Mouse (Mus musculus) right cerebral cortex, postnatal 36 days (tissue): ENCODE results near the gene Cfap61.

ENCODE experiments used
- DNase-seq, 2 experiments: peaks; one replicate each; pipeline ENCODE4 v3.0.0; 2022; ENCODE audit warnings: low spot score in 2 of 2, mixed read lengths in 1 of 2

The Cfap61 gene

DNA sequence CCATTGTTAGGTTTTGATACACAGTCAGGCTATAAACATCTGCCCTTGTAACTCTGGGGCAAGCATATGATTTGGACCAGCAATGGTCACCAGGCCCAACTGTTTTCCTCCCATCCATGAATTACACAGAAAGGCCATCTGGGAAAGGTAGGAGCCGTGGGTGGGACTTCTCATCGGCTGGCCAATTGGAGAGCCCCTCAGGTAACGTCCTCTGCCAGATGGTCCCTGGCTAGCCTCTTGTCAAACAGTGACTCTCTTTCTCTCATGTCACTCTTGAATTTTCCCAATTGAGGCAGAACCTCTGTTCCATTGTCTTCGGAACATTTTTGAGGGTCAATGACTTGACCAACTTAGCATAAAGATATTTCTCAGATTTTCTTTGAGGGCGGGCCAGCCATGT lies 213.2 kb downstream of the Cfap61 start:
- no peak for DNase-seq

DNA sequence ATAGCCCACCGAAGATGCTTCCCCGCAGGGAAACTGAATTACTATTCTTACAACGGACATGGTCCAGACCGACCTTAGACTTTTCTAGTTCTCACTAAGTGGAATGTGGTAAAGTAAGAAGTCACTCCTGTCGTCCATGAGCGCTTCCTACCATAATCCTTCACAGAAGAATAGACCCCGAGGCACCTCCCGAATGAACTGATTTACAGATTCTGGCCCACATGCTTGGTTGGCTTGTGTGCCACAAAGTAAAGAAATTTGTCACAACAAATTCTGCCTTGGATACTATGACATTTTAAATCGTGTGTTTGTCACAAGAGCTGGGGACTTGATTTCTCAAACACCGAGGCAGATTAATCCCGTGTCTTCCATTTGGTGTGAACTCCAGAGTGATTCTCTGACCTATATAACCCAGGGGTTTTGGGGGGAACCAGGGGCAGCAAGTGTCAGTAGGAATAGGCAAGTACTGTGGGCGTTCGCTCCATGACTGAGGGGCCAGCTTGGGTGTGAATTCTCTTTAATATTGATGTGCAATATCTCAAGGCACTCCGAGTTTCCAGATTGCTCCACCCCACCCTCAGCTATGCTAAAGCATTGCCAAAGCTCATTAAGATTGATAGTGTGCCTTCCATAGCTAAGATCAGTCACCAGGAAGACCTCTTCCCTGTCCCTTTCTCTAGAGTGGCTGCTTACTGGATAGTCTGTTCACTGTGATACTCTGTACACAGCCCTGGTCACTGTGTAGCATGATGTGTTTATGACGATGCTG lies 214.8 kb downstream of the Cfap61 start:
- no peak for DNase-seq

DNA sequence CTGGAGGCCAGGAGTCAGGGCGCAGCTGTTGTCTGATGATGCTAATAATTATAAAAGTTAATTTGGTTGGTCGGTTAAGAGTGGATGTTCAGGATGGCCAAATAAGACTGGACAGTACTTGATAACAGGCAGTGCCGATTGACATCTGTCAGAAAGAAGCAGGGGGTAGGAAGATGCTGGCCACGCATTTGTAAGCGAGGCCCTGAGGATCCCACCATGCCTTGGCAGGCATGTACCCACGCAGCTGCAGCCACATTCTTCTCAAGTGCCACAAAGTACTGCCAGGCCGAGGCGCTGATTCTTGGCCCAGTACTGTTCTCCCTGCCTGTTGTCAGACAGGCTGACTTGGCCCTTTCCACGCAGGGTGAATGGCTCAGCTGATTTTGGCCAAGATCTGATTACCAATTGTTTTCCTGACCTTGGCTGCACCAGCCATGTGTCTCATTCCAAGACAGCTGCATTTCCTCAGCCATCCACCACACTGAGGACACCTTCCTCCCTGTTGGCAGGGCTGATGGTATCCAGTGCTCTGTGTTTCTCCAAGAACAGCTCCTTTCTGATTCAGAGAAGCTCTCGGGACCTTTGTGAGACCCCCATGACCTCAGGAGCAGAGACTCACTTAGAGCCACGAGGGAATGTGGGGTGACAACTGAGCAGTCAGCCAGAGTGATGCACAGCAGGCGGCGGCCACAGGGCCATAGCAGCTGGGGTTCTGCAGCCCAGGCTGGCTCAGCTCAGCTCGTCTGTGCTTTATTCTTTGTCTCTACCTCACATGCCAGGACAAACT lies 233.6 kb downstream of the Cfap61 start:
- DNase-seq: no peak

DNA sequence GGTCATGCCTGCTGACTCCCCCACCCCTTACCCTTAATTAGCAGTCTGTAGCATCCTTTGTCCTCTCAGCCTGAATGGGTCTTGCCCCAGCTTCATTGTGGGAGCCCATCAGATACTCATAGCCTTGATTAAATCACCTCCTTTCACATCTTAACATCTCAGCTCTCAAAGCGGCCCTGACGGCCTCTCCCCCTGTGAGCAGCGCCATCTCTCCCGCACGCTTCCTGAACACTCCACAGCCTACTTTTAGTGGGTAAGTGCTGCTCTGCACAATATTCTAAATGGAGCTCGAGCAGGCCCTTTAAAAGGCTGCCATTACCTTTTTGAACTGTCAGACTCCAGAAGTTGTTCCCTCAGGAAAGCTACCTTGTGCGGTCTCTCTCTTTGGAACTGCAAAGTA lies 234.9 kb downstream of the Cfap61 start:
- no peak for DNase-seq

DNA sequence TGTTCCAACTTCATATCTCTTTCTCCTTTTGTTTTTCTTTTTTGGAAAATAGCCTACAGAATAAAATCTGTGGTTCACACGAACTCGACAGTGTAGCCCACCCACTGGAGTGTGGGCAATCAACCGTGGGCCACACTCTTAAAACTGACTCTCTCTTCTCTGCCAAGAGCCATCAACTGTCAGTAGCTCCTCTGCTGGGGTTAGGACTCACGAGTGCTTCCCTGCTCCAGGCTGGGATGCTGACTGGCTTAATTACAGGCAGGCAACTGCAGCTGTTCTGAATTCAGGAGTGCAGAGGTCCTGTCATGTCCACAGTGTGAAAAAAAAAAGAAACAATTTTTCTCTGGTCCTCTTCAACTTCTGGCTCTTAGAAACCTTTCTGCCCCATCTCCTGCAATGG lies 237.5 kb downstream of the Cfap61 start:
- DNase-seq: no peak

DNA sequence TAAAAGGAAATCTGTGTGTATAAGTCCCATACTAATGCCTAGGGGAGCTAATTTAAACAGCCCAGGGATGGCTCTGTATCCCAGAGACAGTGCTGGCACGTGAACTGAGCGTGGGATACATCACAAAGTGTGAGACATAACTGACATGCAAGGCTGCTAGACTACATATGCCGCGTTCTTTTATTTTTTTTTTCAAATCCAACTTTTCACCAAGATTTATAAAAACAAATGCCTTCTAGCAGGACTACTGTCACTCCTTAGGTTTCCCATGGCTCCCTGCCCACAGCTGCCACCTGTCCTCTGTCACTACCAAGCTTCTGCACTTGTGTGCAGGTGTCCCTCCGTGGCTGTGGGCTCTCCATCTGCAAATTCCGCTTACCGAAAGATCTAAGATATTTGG lies 239.6 kb downstream of the Cfap61 start:
- peak; percentile 41 to 54 for DNase-seq

DNA sequence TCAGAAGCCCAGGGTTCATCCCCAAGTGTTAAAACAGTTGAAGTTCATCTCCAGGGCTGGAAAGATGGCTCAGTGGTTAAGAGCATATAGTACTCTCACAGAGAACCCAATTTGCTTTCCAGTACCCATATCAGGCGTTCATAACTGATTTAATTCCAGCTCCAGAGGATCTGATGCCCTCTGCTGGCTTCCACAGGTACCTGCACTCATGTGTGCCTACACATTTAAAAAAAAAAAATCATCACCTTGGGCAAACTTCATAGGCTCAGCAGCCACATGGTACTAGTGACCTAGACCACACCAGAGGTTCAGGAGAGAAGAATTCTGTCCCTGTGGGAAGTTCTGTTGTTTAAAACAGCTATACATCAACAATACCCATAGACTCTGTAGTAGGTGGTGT lies 244.1 kb downstream of the Cfap61 start:
- DNase-seq: no peak

DNA sequence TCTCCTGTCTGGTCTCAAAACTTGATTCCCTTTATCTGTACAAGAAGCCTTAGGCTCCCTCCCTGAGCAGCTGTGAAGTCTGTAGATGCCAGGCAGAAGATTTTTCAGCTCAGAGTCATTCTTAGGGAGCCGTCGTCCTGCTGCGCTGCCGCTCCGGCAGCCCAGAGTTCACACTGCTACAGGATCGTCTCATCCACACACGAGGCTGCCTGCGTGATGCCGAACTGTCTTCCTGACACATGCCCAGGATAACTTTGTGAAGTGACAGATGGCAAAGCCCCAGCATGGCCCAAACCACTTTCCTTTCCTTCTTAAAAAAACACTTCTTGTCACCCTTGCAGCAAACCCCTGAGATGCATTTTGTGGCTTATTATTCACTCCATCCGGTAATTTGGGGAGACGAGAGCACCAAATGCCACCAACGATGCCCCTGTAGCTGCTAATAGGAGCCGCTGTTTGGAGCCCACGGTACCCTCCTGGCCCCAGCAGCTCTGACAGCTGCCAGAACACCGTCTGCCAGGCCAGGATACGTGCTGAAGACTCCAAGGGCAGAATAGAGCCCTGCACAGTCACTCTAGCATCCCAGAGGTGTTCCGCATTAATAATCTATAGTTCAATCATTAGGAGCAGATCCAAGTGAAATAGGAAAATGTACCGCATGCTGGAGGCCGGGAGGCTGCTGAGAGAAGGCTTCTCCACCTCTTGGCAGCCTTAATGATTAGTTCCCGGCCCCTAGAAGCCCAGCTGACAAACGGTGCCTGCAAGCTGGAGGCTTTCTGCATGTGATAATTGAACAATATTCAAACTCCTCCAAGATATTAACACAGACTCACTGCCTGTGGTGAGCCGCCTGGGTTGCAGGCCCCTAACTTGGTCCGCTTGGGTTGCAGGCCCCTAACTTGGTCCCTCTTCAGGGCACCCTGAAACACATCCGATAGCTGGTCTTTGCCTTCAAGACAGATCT lies 249.5 kb downstream of the Cfap61 start:
- no peak for DNase-seq

DNA sequence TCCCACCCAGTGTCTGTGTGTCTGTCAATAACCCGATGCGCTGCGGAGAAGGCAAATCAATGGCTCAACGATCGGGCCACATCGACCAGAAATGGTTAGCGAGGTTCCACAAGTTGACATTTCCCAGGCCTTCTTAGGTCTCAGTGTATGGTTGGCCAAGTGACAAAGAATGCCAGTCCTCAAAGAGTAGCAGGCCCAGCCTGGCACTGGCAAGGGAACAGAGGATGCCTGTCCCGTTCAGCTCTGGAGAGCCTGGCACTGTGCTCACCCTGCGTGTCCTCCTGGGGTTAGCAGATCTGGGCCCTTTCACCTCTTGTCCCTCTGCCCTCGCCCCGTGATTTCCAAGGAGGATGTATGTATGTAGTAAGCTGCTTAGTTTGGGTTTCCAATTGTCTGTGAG lies 261.5 kb downstream of the Cfap61 start:
- no peak for DNase-seq

DNA sequence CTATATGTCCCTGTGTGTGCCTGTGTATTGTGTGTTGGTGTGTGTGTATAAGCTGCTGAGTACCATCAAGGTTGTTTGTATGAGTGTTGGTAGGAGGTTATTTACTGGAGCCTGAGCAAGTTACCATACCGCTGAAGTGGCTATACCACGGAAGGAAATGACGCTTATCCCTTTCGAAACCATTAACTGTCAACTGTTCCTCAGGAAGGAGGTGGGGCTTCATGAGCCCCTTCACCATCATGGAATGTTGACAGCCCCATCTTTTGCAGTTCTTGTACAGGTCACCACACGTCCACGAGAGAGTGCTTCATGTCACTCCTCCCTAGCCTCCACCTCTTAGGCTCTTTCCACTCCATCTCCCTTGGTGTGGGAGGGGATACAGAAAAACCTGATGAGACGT lies 263.4 kb downstream of the Cfap61 start:
- DNase-seq: no peak

DNA sequence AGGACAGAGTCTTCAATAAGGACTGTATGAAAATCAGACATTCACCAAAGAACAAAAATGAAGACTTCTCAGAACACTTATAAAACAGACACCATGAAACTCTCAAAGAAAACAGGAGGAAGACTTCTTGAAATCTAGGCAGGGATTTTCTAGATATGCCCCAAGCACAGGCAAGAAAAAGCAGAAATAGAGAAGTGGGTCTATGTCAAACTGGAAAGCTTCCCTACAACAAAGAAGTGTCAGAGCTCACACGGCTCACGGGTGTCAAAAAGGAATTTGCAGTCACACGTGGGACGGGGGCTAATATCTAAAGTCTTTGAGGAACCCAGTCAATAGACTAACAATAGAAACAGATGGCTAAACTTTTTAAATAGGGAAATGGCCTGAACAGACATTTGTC lies 276.4 kb downstream of the Cfap61 start:
- DNase-seq: no peak

DNA sequence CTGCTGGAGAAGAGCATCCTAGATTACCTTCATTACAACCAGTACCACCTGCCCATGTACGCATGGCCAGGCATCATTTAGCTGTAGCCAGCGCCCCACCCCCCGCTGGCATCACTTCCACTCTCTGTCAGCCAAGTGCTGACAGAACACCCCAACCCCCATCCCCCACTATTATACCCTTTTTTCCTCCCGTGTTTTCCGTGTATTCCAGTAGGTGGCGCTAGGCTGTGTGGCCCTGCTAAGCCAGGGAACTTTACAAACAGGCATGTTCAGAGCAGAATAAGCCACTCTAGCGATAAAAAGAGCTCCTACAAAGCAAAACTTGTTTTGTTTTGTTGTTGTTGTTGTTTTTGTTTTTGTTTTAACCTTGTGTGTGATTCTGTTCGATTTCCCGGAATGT lies 280.1 kb downstream of the Cfap61 start:
- DNase-seq: no peak

DNA sequence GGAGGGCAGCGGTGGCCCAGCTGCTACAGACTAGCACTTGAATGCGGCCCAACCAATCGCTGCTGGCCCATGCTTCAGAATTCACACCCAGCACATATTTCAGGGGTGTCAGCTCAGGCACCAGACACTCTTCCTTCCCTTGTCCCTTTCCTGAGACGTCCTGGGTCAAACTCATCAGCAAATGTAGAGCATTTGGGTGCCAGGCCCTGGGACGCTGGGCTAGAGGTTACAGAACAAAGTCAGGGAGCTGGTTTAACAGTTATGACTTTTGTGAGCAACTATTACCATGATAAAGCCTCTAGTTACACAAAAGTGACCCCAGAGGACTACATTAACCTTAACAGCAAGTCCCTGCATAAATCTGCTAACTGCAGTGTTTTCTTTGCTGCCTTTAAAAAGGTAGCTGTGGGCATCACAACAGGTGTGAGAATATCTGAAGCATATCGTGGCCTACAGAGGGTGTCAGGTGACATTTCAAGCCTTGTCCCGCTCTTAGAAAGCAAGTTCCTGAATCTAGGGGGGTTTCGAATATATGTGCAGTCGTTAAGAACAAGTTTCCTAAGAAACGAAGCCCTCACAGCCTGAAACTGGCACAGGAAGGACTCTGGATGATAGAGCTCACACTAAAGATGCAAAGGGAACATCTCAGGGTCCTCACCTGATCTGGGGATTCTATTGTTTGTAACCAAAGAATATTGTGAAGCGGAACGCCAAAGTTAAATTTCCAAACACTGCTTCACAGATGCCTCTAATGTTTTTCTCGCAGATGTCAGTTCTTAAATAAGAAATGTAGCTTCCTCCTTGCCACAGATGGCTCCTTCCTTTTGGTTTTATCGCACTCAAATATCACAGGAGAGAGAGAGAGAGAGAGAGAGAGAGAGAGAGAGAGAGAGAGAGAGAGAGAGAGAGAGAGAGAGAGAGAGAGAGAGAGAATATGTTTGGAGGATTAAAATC lies 281.8 kb downstream of the Cfap61 start:
- DNase-seq: no peak

DNA sequence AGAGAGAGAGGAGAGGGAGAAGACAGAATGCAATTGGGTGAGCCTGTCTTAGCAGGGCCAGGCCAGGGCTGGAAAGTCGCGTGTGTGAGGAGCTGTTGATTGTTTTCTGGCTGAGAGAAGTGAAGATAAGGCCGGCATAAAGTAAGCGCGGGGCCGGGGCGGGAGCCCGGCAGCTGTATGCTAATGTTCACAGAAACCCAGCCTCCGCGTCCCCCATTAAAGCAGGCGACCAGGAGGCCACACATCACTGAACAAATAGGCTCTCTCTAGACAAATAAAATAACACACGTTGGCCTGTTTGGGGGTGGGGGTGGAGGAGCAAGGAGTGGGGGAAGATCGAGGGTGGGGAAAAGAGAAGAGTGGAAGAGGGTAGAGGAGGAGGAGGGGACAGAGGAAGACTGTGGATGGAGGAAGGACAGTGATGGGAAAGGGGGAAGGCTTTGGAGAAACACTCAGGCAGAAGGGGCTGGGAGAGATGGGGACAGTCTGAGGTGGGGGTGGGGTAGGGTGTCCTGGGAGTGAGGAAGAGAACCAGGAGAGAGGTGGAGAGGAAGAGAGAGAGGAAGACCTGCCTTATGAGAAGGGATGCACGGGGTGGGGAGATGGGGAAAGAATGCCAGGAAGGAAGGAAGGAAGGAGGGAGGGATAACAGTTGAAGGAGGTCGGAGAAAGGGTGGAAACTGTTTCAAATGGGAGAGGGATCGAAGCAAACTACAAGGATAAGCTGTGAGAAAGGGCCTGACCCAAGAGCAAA lies 282.8 kb downstream of the Cfap61 start:
- no peak for DNase-seq

DNA sequence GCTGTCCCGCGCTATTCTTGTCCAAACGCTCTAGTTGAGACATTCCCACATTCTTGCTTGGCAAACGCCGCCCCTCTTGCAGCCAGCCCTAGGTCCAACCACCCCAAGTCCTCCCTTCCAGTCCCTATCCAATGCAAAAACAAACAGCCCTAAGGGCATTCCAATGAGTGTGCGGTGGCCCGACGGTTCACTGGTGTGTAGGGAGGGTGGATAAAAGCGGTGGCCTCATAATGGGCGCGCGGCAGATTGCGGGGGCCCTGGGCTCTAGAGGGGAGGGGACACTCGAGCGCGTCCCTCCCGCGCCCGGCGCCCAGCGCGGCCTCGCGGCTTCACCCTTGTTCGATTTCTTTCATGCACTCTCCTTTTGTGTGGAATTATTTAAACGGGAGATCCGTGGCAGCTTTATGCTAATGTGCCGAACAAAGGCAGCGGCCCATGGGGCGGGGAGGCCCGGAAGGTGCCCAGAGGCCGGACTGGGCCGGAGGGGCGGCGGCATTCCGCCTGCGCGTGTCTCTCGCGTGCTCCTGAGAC lies 283.6 kb downstream of the Cfap61 start:
- DNase-seq: no peak

DNA sequence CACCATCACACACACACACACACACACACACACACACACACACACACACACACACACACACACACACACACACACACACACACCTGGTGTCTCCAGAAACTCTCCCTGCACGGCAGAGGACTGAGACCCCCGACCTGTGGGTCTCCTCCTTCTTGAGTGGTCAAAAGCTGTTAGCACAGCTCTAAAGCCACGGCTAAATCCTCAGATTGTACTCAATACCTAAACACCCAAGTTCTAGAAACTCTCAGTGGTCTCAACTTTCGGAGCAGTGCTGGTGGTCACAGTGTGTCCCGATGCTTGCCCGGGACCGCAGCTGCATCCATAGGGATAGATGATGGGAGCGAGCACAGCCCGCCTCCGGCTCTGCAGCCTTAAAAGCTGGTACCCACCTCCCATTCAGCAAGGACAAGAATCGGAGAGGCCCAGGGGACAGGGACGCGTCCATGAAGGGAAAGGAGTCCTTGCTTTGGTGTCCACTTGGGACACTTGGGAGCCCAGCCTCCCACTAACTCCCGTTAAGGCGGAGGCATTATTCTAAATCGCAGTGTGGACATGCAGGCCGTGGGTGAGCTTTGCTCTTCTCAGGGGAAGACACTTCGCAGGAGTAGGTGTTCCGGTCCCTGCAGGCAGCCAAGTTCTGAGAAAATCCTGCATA lies 284.4 kb downstream of the Cfap61 start:
- DNase-seq: peak in 1 of 2 experiments; percentile 36

DNA sequence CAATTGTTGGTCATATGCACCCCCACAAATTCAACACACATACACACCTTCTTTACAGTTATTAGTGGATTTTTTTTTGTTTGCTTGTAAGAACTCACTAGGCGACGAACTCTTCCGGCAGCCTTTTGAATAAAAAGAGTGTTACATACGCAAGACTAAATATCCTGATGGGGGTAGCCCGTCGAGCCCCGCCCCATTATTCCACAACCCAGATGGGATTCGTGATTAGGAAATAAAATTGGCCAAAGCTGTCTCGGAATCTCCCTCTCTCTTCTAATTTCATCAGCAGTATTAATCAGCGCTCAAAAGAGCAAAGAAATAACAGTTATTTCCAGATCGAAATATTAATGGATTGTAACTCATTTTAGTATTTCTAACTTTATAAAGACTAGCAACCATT lies 285.2 kb downstream of the Cfap61 start:
- no peak for DNase-seq

DNA sequence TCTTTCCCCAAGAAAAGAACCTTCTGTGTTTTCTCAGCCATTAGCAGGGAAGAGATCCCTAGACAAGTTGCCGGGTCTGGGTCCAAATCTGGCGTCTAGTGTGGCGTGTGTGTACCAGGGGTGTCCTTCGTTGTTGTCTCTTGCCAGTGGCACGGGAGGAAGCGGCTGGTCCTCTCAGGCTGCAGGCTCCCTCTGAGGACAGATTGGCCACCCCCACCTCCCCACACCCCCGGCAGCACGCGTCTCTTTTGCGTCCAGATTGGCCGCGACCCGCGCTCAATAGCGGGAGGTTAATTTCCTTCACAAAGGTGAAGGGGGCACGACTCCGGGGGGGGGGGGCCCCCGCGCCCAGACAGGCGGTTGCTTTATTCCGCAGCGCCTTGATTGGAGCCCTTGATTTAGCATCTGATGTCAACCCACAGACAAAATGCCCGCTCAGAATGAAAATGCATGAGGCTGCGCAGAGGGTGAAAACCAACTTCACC lies 286.0 kb downstream of the Cfap61 start:
- DNase-seq: peak in 1 of 2 experiments; percentile 9
